Mouse (Mus musculus) bone marrow macrophage, adult 2 months (primary cell): Measurements from ENCODE around the gene Pla2g1b.

ENCODE experiments used
- CTCF ChIP-seq: IDR thresholded peaks from 2 replicates; pipeline ENCODE4 v1.5.1; 2012; ENCODE audit warnings: low read depth, mild to moderate bottlenecking, low read length, moderate library complexity
- POLR2A ChIP-seq: IDR thresholded peaks from 2 replicates; pipeline ENCODE4 v1.6.1; 2012; ENCODE audit warnings: mild to moderate bottlenecking, low read depth, low read length, borderline replicate concordance

GRCm38 (mm10) chr5:115522981-115523499, 57.0 kb downstream of the Pla2g1b start:
- TF ChIP-seq CTCF: no peak
- TF ChIP-seq POLR2A: no peak
